Mouse (Mus musculus): ENCODE results near the gene Tnfsf15. TPM values are rescaled to one million over a fixed set of nuclear protein-coding genes. Genes with fewer than 3 reads are reported as not detected.

Tnfsf15 gene
- polyA plus RNA-seq, 1 experiment from 2014 or later = not detected

Other genes with a start within 250 kb of the Tnfsf15 start
- 4.2 and 7.5 TPM in 2 replicates for gene Whrn, start 249.1 kb downstream of the Tnfsf15 start, polyA plus RNA-seq (2016; fragmentation: Nextera tagmentation; extraction: Ambion mirVana)
- gene Atp6v1g1, start 200.3 kb downstream of the Tnfsf15 start, polyA plus RNA-seq (2016; fragmentation: Nextera tagmentation; extraction: Ambion mirVana) = 244 and 267 TPM in 2 replicates
- 10.2 and 10.6 TPM in 2 replicates for gene Tmem268, start 186.3 kb downstream of the Tnfsf15 start, polyA plus RNA-seq (2016; fragmentation: Nextera tagmentation; extraction: Ambion mirVana)
- not detected in 2 replicates for gene Gm11213, start 139.9 kb downstream of the Tnfsf15 start, polyA plus RNA-seq (2016; fragmentation: Nextera tagmentation; extraction: Ambion mirVana)
- not detected in 2 replicates for gene Tex48, start 122.7 kb downstream of the Tnfsf15 start, polyA plus RNA-seq (2016; fragmentation: Nextera tagmentation; extraction: Ambion mirVana)
- gene Gm11214, start 81.7 kb downstream of the Tnfsf15 start, polyA plus RNA-seq (2016; fragmentation: Nextera tagmentation; extraction: Ambion mirVana) = not detected in 2 replicates
- gene Tnfsf8, start 116.2 kb upstream of the Tnfsf15 start, polyA plus RNA-seq (2016; fragmentation: Nextera tagmentation; extraction: Ambion mirVana) = not detected in 2 replicates